Mouse (Mus musculus) left cerebral cortex, adult 9 months (tissue): ENCODE results near the gene Gm17542.
"Not testable (repeated sequence)": the region's sequence is repeated elsewhere in the genome, so short reads cannot be mapped to it uniquely, and the experiment has no call there.

Experiments used
- DNase-seq, 2 experiments: peaks; one replicate each; pipeline ENCODE4 v3.0.0; 2022; ENCODE audit warnings: low spot score in 2 of 2

The Gm17542 gene

GRCm38 (mm10) chr10:58718110-58718509 is at the start of gene Gm17542:
Gm17542 (minus strand) TSS chr10:58718210.
- not testable (repeated sequence) for DNase-seq

- no peak for DNase-seq
Measured at GRCm38 (mm10) chr10:58739779-58740178, 21.8 kb upstream of the Gm17542 start.

GRCm38 (mm10) chr10:58738152-58738551 is 20.1 kb upstream of the Gm17542 start:
- no peak for DNase-seq

GRCm38 (mm10) chr10:58714789-58715148 is 3.2 kb downstream of the Gm17542 start:
- no peak for DNase-seq

GRCm38 (mm10) chr10:58713855-58714788 is 3.9 kb downstream of the Gm17542 start:
- DNase-seq, result no peak

GRCm38 (mm10) chr10:58713225-58713624 is 4.8 kb downstream of the Gm17542 start:
- no peak for DNase-seq

- no peak for DNase-seq
Measured at GRCm38 (mm10) chr10:58709021-58709420, 9.0 kb downstream of the Gm17542 start.

GRCm38 (mm10) chr10:58700578-58700977 is 17.4 kb downstream of the Gm17542 start:
- no peak for DNase-seq

GRCm38 (mm10) chr10:58700160-58700559 is 17.9 kb downstream of the Gm17542 start:
- DNase-seq, result no peak

- no peak for DNase-seq
Measured at GRCm38 (mm10) chr10:58698955-58699354, 19.1 kb downstream of the Gm17542 start.

GRCm38 (mm10) chr10:58691051-58691450 is 27.0 kb downstream of the Gm17542 start:
- DNase-seq, result no peak

- no peak for DNase-seq
Measured at GRCm38 (mm10) chr10:58679298-58679697, 38.7 kb downstream of the Gm17542 start.

GRCm38 (mm10) chr10:58675533-58675932 is 42.5 kb downstream of the Gm17542 start, which contains the start of gene Edar:
Edar (minus strand) TSS chr10:58675654.
- DNase-seq, result peak in 1 of 2 experiments; percentile 50

GRCm38 (mm10) chr10:58673278-58674061 is 44.5 kb downstream of the Gm17542 start:
- DNase-seq, result peak; percentile 23 to 83

- no peak for DNase-seq
Measured at GRCm38 (mm10) chr10:58672557-58673277, 45.3 kb downstream of the Gm17542 start.

GRCm38 (mm10) chr10:58663868-58664267 is 54.1 kb downstream of the Gm17542 start:
- DNase-seq, result no peak
